Mouse (Mus musculus): ENCODE data around the gene Entpd2. TPM values are rescaled to one million over a fixed set of nuclear protein-coding genes. Genes with fewer than 3 reads are reported as not detected.

Gene Entpd2
- polyA plus RNA-seq, 1 experiment from 2014 or later, result 14.8 TPM

GRCm38 (mm10) chr2:25365091-25365761 lies 30.4 kb upstream of the Entpd2 start, which contains the start of gene Uap1l1:
TSS of gene Uap1l1 (minus strand) at chr2:25365682.
- Histone ChIP-seq H3K4me3 (peak within 1 kb of the TSS; percentile 56), H3K4me1 (replicated peaks) (peaks cover 12% of the 10 kb centered on the region), H3K9me3 (no peaks in the 10 kb centered on the region), H3K36me3 (no peaks in the 10 kb centered on the region), H3K27ac (replicated peaks) (0 out of 2 replicates have a peak within 1 kb of the TSS, but pooled peaks have one; percentile 9), H3K4me2 (peak within 1 kb of the TSS; percentile 99), H3K9ac (peak within 1 kb of the TSS; percentile 79), H3K27me3 (peaks cover 55% of the 10 kb centered on the region)
- peak; percentile 75 for ATAC-seq (ENCODE audit: low read depth)
- WGBS, result under 1% methylated on average over 47 of the region's 54 CpGs

- no peak overlapping the region for H3K4me2 ChIP-seq
- WGBS, result 87% methylated on average over 3 of the region's 3 CpGs
- peaks cover 35% of the 10 kb centered on the region for H3K4me1 ChIP-seq (replicated peaks)
- no peak overlapping the region for H3K4me3 ChIP-seq
- H3K9ac ChIP-seq, result no peak overlapping the region
- no peak for ATAC-seq (ENCODE audit: low read depth)
- H3K27ac ChIP-seq (replicated peaks), result no peak overlapping the region
- no peaks in the 10 kb centered on the region for H3K9me3 ChIP-seq
- H3K27me3 ChIP-seq, result peaks cover 45% of the 10 kb centered on the region
- no peaks in the 10 kb centered on the region for H3K36me3 ChIP-seq
Observed at GRCm38 (mm10) chr2:25369996-25370395, 25.7 kb upstream of the Entpd2 start.

- peak within 1 kb of the TSS; percentile 98 for H3K4me2 ChIP-seq
- H3K9ac ChIP-seq, result peak within 1 kb of the TSS; percentile 69
- H3K9me3 ChIP-seq, result no peaks in the 10 kb centered on the region
- H3K27me3 ChIP-seq, result peaks cover 26% of the 10 kb centered on the region
- peak within 1 kb of the TSS; percentile 69 for H3K27ac ChIP-seq (replicated peaks)
- peak within 1 kb of the TSS; percentile 65 for H3K4me3 ChIP-seq
- H3K36me3 ChIP-seq, result no peaks in the 10 kb centered on the region
- H3K4me1 ChIP-seq (replicated peaks), result peaks cover 27% of the 10 kb centered on the region
- WGBS, result 1% methylated on average over 65 of the region's 65 CpGs
- ATAC-seq (ENCODE audit: low read depth), result peak; percentile 93
Observed at GRCm38 (mm10) chr2:25371764-25372643, 23.7 kb upstream of the Entpd2 start, which contains the start of gene Sapcd2. TSS of gene Sapcd2 (plus strand) at chr2:25372321.

GRCm38 (mm10) chr2:25372644-25373391 lies 22.9 kb upstream of the Entpd2 start:
- H3K4me1 ChIP-seq (replicated peaks), result peaks cover 27% of the 10 kb centered on the region
- WGBS, result 1% methylated on average over 42 of the region's 42 CpGs
- peak overlapping the region; percentile 98 for H3K4me2 ChIP-seq
- peak; percentile 15; the same call in 1 of the 2 replicates for ATAC-seq (ENCODE audit: low read depth)
- peak overlapping the region; percentile 69 for H3K9ac ChIP-seq
- no peaks in the 10 kb centered on the region for H3K36me3 ChIP-seq
- no peaks in the 10 kb centered on the region for H3K9me3 ChIP-seq
- peak overlapping the region; percentile 65 for H3K4me3 ChIP-seq
- peaks cover 23% of the 10 kb centered on the region for H3K27me3 ChIP-seq
- no peak overlapping the region for H3K27ac ChIP-seq (replicated peaks)

- peak overlapping the region; percentile 69 for H3K9ac ChIP-seq
- WGBS, result 14% methylated on average over 2 of the region's 2 CpGs
Observed at GRCm38 (mm10) chr2:25373431-25373830, 22.2 kb upstream of the Entpd2 start.

DNA sequence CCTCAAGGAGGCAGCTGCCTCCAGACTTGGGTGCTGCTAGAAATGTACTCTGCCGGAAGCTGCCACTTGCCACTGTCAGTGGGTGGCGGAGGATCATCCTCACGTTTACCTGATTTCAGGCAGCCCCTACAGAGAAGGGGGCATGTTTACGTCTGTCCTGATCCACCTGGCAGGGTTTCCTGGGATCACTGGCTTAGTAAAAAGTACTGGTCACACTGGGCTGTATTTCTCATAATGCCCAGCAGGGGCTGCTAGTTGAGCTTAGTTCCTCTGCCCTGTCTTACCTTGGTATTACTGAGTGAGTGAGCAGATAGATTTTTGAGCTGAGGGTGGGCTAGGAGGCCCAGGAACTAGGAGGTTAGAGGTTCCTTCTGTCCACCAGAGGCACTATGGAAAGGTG lies 19.1 kb upstream of the Entpd2 start:
- no peaks in the 10 kb centered on the region for H3K36me3 ChIP-seq
- H3K27ac ChIP-seq (replicated peaks), result no peak overlapping the region
- peaks cover 23% of the 10 kb centered on the region for H3K4me1 ChIP-seq (replicated peaks)
- ATAC-seq (ENCODE audit: low read depth), result no peak
- H3K9me3 ChIP-seq, result no peaks in the 10 kb centered on the region
- WGBS, result 67% methylated on average over 4 of the region's 4 CpGs
- H3K9ac ChIP-seq, result no peak overlapping the region
- H3K4me2 ChIP-seq, result no peak overlapping the region
- H3K4me3 ChIP-seq, result no peak overlapping the region
- H3K27me3 ChIP-seq, result peaks cover 14% of the 10 kb centered on the region

More at GRCm38 (mm10) chr2:25373431-25373830, 22.2 kb upstream of the Entpd2 start:
- H3K4me3 ChIP-seq, result peak overlapping the region; percentile 65
- peaks cover 27% of the 10 kb centered on the region for H3K4me1 ChIP-seq (replicated peaks)
- ATAC-seq (ENCODE audit: low read depth), result no peak
- peaks cover 19% of the 10 kb centered on the region for H3K27me3 ChIP-seq
- H3K9me3 ChIP-seq, result no peaks in the 10 kb centered on the region
- H3K27ac ChIP-seq (replicated peaks), result no peak overlapping the region
- H3K4me2 ChIP-seq, result peak overlapping the region; percentile 98
- H3K36me3 ChIP-seq, result no peaks in the 10 kb centered on the region

GRCm38 (mm10) chr2:25384492-25384891 lies 11.2 kb upstream of the Entpd2 start:
- Histone ChIP-seq H3K36me3 (no peaks in the 10 kb centered on the region), H3K27me3 (0 out of 2 replicates have a peak, but pooled peaks cover 5% of the 10 kb centered on the region)
- WGBS, result 81% methylated on average over 5 of the region's 5 CpGs

DNA sequence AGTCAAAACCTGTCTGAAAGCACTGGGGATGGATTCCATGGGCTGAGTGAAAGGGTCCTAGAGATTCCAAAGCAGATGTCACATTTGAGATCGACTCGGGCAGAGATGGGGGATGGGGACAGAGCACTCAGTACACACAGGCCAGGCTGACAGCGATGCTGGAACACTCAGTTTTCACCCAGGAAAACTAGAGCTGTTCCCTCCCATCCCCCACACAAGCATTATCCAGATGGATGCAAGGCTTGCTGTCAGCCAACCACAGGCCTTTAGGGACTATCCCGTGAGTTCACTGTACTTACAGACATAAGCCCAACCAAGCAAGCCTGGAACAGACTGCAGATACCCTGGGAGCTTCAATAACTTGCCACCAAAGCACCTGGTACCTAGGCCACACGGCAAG lies 4.4 kb upstream of the Entpd2 start:
- Histone ChIP-seq H3K4me3 (no peak overlapping the region), H3K9ac (no peak overlapping the region), H3K27me3 (peaks cover 45% of the 10 kb centered on the region), H3K9me3 (no peaks in the 10 kb centered on the region), H3K27ac (replicated peaks) (no peak overlapping the region), H3K4me1 (replicated peaks) (peaks cover 23% of the 10 kb centered on the region), H3K36me3 (no peaks in the 10 kb centered on the region), H3K4me2 (no peak overlapping the region)
- ATAC-seq (ENCODE audit: low read depth), result no peak
- WGBS, result 65% methylated on average over 5 of the region's 5 CpGs

More at GRCm38 (mm10) chr2:25384492-25384891, 11.2 kb upstream of the Entpd2 start:
- H3K4me3 ChIP-seq, result no peak overlapping the region
- H3K4me1 ChIP-seq (replicated peaks), result no peaks in the 10 kb centered on the region
- H3K9me3 ChIP-seq, result no peaks in the 10 kb centered on the region
- no peak overlapping the region for H3K9ac ChIP-seq
- ATAC-seq (ENCODE audit: low read depth), result no peak
- H3K27ac ChIP-seq (replicated peaks), result no peak overlapping the region
- H3K4me2 ChIP-seq, result no peak overlapping the region

DNA sequence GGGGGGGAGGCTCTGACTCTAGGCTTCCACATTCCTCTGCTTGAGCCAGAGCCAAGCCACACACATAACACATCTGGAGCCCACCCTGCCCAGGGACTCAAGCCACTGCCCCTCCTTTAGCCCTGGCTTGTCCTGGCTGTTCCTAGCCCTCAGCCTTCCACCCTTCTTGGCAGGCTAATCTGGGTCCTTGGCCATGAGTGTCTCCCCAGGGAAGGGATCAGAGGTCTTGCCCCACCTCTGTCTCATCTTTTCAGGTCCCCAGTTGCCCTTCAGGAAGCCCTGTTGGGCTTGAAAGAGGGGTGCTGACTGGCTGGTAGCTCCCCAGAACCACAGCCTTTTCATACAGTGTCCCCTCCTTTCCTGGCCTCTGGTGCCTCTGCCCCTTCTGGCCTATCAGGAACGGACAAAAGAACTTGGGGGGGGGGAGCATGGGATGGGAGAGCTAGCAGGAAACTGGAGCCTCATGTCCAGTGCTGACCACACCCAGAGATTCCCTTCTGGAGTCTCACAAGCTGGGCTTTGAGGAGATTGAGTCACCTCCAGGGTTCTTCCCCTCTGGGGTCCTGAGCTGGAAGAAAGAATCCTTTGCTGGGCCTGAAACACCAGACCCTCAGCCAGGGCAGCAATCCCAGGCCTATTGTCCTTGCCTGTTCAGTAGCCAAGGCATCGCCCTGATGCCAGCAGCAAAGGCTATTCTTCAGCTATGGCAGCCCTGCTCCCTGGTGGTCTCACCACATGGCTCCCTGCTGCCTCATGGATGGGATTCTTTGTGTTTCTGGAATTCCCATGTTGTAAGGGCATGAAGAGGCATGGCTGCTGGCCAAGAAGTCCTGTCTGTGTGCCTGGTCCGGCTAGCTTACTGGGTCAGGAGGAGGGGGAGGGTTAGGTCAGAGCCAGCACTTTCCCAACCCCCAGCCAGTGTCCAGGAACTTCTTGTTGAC lies 1.1 kb upstream of the Entpd2 start:
- Histone ChIP-seq H3K4me1 (replicated peaks) (peaks cover 26% of the 10 kb centered on the region), H3K36me3 (no peaks in the 10 kb centered on the region), H3K9me3 (no peaks in the 10 kb centered on the region), H3K27me3 (peaks cover 78% of the 10 kb centered on the region), H3K9ac (no peak overlapping the region), H3K4me2 (no peak overlapping the region), H3K27ac (replicated peaks) (peak overlapping the region; percentile 30; the same call in 1 of the 2 replicates), H3K4me3 (no peak overlapping the region)
- peak; percentile 64 for ATAC-seq (ENCODE audit: low read depth)
- 28% methylated on average over 3 of the region's 3 CpGs for WGBS

- no peaks in the 10 kb centered on the region for H3K36me3 ChIP-seq
- H3K27ac ChIP-seq (replicated peaks), result no peak overlapping the region
- H3K4me2 ChIP-seq, result peak overlapping the region; percentile 62
- H3K9me3 ChIP-seq, result no peaks in the 10 kb centered on the region
- 0 out of 2 replicates have a peak overlapping the region, but pooled peaks have one; percentile 60 for H3K9ac ChIP-seq
- H3K4me3 ChIP-seq, result peak overlapping the region; percentile 35
- peaks cover 97% of the 10 kb centered on the region for H3K27me3 ChIP-seq
- H3K4me1 ChIP-seq (replicated peaks), result peaks cover 31% of the 10 kb centered on the region
- 37% methylated on average over 3 of the region's 3 CpGs for WGBS
- ATAC-seq (ENCODE audit: low read depth), result no peak
Observed at GRCm38 (mm10) chr2:25396597-25396983, 916 bp downstream of the Entpd2 start.

- WGBS, result 73% methylated on average over 1 of the region's 1 CpGs
- peaks cover 95% of the 10 kb centered on the region for H3K27me3 ChIP-seq
- ATAC-seq (ENCODE audit: low read depth), result no peak
- no peak overlapping the region for H3K27ac ChIP-seq (replicated peaks)
- peak overlapping the region; percentile 62; the same call in 1 of the 2 replicates for H3K4me2 ChIP-seq
- no peaks in the 10 kb centered on the region for H3K36me3 ChIP-seq
- H3K9ac ChIP-seq, result no peak overlapping the region
- no peaks in the 10 kb centered on the region for H3K9me3 ChIP-seq
- H3K4me3 ChIP-seq, result peak overlapping the region; percentile 35; the same call in 1 of the 2 replicates
- H3K4me1 ChIP-seq (replicated peaks), result peaks cover 31% of the 10 kb centered on the region
Observed at GRCm38 (mm10) chr2:25397010-25397409, 1.3 kb downstream of the Entpd2 start.

Measured in neural tube, embryonic 13.5 days (tissue).